Mouse (Mus musculus) CH12.LX (cell line): ENCODE data around the gene Arfgap3. TPM values are rescaled to one million over a fixed set of nuclear protein-coding genes. Genes with fewer than 3 reads are reported as not detected.

Experiments
- DNase-seq: peaks from one replicate; pipeline ENCODE4 v3.0.0-alpha.2; 2013; ENCODE audit errors: extremely low read depth
- H3K27ac ChIP-seq: 2 replicates; pipeline ENCODE4 v1.5.1; 2012; ENCODE audit warnings: low read depth, mild to moderate bottlenecking, control low read depth, moderate library complexity; ENCODE audit not compliant: insufficient read depth
- H3K27me3 ChIP-seq: replicated peaks from 2 replicates; pipeline ENCODE3; 2012; ENCODE audit warnings: inconsistent platforms
- H3K36me3 ChIP-seq, 2 experiments: replicated peaks in 1 of 2; 2 replicates each; pipeline versions ENCODE3 to v1.6.1; 2012; ENCODE audit warnings: inconsistent platforms in 1 of 2, low read length in 1 of 2, mild to moderate bottlenecking in 1 of 2, mixed read lengths in 1 of 2, moderate library complexity in 1 of 2; ENCODE audit not compliant: control insufficient read depth in 1 of 2, insufficient read depth in 1 of 2
- H3K4me1 ChIP-seq, 2 experiments: 2 replicates each; pipeline ENCODE4 v1.6.1; 2012; ENCODE audit warnings: inconsistent platforms in 1 of 2, moderate library complexity in 1 of 2; ENCODE audit not compliant: insufficient read depth in 2 of 2, control insufficient read depth in 1 of 2
- H3K4me2 ChIP-seq: 2 replicates; pipeline ENCODE4 v1.6.1; 2012; ENCODE audit warnings: low read depth, mild to moderate bottlenecking, control low read depth; ENCODE audit not compliant: poor library complexity, insufficient read depth, severe bottlenecking
- H3K4me3 ChIP-seq, 3 experiments: fragments of 150-350 bp in 1 of 3; sonication (generic) in 1 of 3; replicated peaks in 1 of 3; 2 replicates each; pipeline versions ENCODE3 to v1.5.1; 2011 to 2012; ENCODE audit warnings: low read depth in 2 of 3, low read length in 2 of 3, mild to moderate bottlenecking in 2 of 3, moderate library complexity in 2 of 3, control low read depth in 1 of 3, improper control_type of control experiment in 1 of 3, inconsistent platforms in 1 of 3, mixed read lengths in 1 of 3; ENCODE audit not compliant: poor library complexity in 1 of 3
- H3K79me2 ChIP-seq: replicated peaks from 2 replicates; pipeline ENCODE4 v1.6.1; 2012; ENCODE audit warnings: mild to moderate bottlenecking, moderate library complexity; ENCODE audit not compliant: control insufficient read depth, poor library complexity, insufficient read depth, severe bottlenecking; ENCODE audit errors: extremely low read depth
- H3K9ac ChIP-seq: 2 replicates; pipeline ENCODE4 v1.6.1; 2012; ENCODE audit warnings: low read depth, mild to moderate bottlenecking, control low read depth, moderate library complexity; ENCODE audit not compliant: insufficient read depth
- H3K9me3 ChIP-seq: replicated peaks from 2 replicates; pipeline ENCODE3; 2012; ENCODE audit warnings: low read length, inconsistent platforms, mixed read lengths
- BHLHE40 ChIP-seq: IDR thresholded peaks from 2 replicates; pipeline ENCODE4 v1.6.1; 2011; ENCODE audit warnings: mild to moderate bottlenecking, low read depth, low read length, improper control_type of control experiment
- E2F4 ChIP-seq: IDR thresholded peaks from 2 replicates; pipeline ENCODE4 v1.6.1; 2011; ENCODE audit warnings: low read depth, low read length, improper control_type of control experiment; ENCODE audit not compliant: insufficient replicate concordance
- ELF1 ChIP-seq: IDR thresholded peaks from 2 replicates; pipeline ENCODE4 v1.6.1; 2014; ENCODE audit warnings: low read depth, mild to moderate bottlenecking, inconsistent platforms, low read length, improper control_type of control experiment
- EP300 ChIP-seq: IDR thresholded peaks from 2 replicates; pipeline ENCODE4 v1.6.1; 2011; ENCODE audit warnings: low read length, improper control_type of control experiment
- ETS1 ChIP-seq: conservative IDR thresholded peaks from 2 replicates; pipeline ENCODE4 v1.6.1; 2012; ENCODE audit warnings: low read depth, mild to moderate bottlenecking, inconsistent platforms, low read length, improper control_type of control experiment, moderate library complexity
- HCFC1 ChIP-seq: IDR thresholded peaks from 2 replicates; pipeline ENCODE4 v1.6.1; 2012; ENCODE audit warnings: low read depth, mild to moderate bottlenecking, inconsistent platforms, low read length, improper control_type of control experiment
- IRF4 ChIP-seq: IDR thresholded peaks from 2 replicates; pipeline ENCODE4 v1.6.1; 2014; ENCODE audit warnings: low read depth, mild to moderate bottlenecking, inconsistent platforms, low read length, improper control_type of control experiment
- JUN ChIP-seq: IDR thresholded peaks from 2 replicates; pipeline ENCODE4 v1.6.1; 2011; ENCODE audit warnings: low read depth, mild to moderate bottlenecking, low read length, improper control_type of control experiment, moderate library complexity; ENCODE audit not compliant: insufficient read depth
- MAFK ChIP-seq: IDR thresholded peaks from 2 replicates; pipeline ENCODE4 v1.6.1; 2011; ENCODE audit warnings: low read length, improper control_type of control experiment; ENCODE audit not compliant: insufficient replicate concordance
- MAX ChIP-seq: IDR thresholded peaks from 2 replicates; pipeline ENCODE4 v1.6.1; 2011; ENCODE audit warnings: low read length, improper control_type of control experiment
- MEF2A ChIP-seq: IDR thresholded peaks from 2 replicates; pipeline ENCODE4 v1.6.1; 2014; ENCODE audit warnings: low read depth, mild to moderate bottlenecking, inconsistent platforms, low read length, improper control_type of control experiment, borderline replicate concordance
- NELFE ChIP-seq: IDR thresholded peaks from 2 replicates; pipeline ENCODE4 v1.6.1; 2011; ENCODE audit warnings: low read depth, low read length, improper control_type of control experiment
- POLR2A ChIP-seq: IDR thresholded peaks from 2 replicates; pipeline ENCODE4 v1.6.1; 2011; ENCODE audit warnings: low read depth, mild to moderate bottlenecking, improper control_type of control experiment, low read length
- POLR2AphosphoS2 ChIP-seq: IDR thresholded peaks from 2 replicates; pipeline ENCODE4 v1.6.1; 2011; ENCODE audit warnings: low read depth, low read length, improper control_type of control experiment
- RAD21 ChIP-seq: IDR thresholded peaks from 2 replicates; pipeline ENCODE4 v1.6.1; 2011; ENCODE audit warnings: low read depth, mild to moderate bottlenecking, low read length, improper control_type of control experiment, moderate library complexity
- RCOR1 ChIP-seq: conservative IDR thresholded peaks from 2 replicates; pipeline ENCODE4 v1.6.1; 2012; ENCODE audit warnings: low read depth, mild to moderate bottlenecking, inconsistent platforms, low read length, improper control_type of control experiment
- SIN3A ChIP-seq: IDR thresholded peaks from 2 replicates; pipeline ENCODE4 v1.6.1; 2012; ENCODE audit warnings: low read length, improper control_type of control experiment, inconsistent platforms
- SMC3 ChIP-seq: IDR thresholded peaks from 2 replicates; pipeline ENCODE4 v1.6.1; 2011; ENCODE audit warnings: low read depth, low read length, improper control_type of control experiment
- TBP ChIP-seq: conservative IDR thresholded peaks from 2 replicates; pipeline ENCODE4 v1.6.1; 2011; ENCODE audit warnings: low read depth, low read length, improper control_type of control experiment
- TCF12 ChIP-seq: IDR thresholded peaks from 2 replicates; pipeline ENCODE4 v1.6.1; 2014; ENCODE audit warnings: low read depth, mild to moderate bottlenecking, inconsistent platforms, low read length, improper control_type of control experiment
- UBTF ChIP-seq: IDR thresholded peaks from 2 replicates; pipeline ENCODE4 v1.6.1; 2012; ENCODE audit warnings: low read depth, mild to moderate bottlenecking, inconsistent platforms, low read length, improper control_type of control experiment, moderate library complexity
- USF1 ChIP-seq: IDR thresholded peaks from 2 replicates; pipeline ENCODE4 v1.6.1; 2014; ENCODE audit warnings: low read depth, mild to moderate bottlenecking, inconsistent platforms, low read length, improper control_type of control experiment
- ZKSCAN1 ChIP-seq: IDR thresholded peaks from 2 replicates; pipeline ENCODE4 v1.6.1; 2012; ENCODE audit warnings: low read depth, inconsistent platforms, low read length, improper control_type of control experiment, borderline replicate concordance
- ZMIZ1 ChIP-seq: IDR thresholded peaks from 2 replicates; pipeline ENCODE4 v1.6.1; 2012; ENCODE audit warnings: low read depth, mild to moderate bottlenecking, inconsistent platforms, low read length, improper control_type of control experiment
- ZNF384 ChIP-seq: IDR thresholded peaks from 2 replicates; pipeline ENCODE4 v1.6.1; 2012; ENCODE audit warnings: low read depth, low read length, improper control_type of control experiment, inconsistent platforms
- dilution Hi-C: fragments of 300-500 bp; cut with MboI; formaldehyde crosslinking; loops from 2 replicates; pipeline ENCODE4 v1.14.3; 2020; ENCODE audit warnings: low sequenced_read_pairs; ENCODE audit not compliant: extremely low pct_unique_long_range_greater_than_20kb, extremely low pct_ligation_motif_present
- in situ Hi-C: fragments of 300-500 bp; cut with MboI; formaldehyde crosslinking; loops from 3 replicates; pipeline ENCODE4 v1.14.3; 2019; ENCODE audit warnings: low sequenced_read_pairs, low pct_ligation_motif_present, low pct_unique_long_range_greater_than_20kb, mixed read lengths
- polyA plus RNA-seq: library from polyadenylated mRNA; unstranded; fragments of >175 nt; gene quantifications from 2 replicates; pipeline ENCODE4 v1.2.1, GENCODE M21; 2012; ENCODE audit warnings: low read depth; ENCODE audit not compliant: insufficient read length
- total RNA-seq, 2 experiments: library from RNA; depleted of rRNA; stranded (reverse); fragments of 300-350 nt in 1 of 2; fragments of >200 nt in 1 of 2; gene quantifications; 2 replicates each; pipeline ENCODE4 v1.2.3; 2012 to 2014

The Arfgap3 gene
- total and polyA plus RNA-seq, 3 experiments = 11.0 to 21.7 (median 20.3) TPM

- Histone ChIP-seq H3K79me2 (peaks cover 4% of the 10 kb centered on the region; the same call in 1 of the 2 replicates), H3K4me1 (peaks cover 7 to 45% of the 10 kb centered on the region in 2 experiments), H3K9ac (peak within 1 kb of the TSS; percentile 83), H3K4me2 (peak within 1 kb of the TSS; percentile 92), H3K27ac (0 out of 2 replicates have a peak within 1 kb of the TSS, but pooled peaks have one; percentile 9), H3K36me3 (peaks cover 0 to 3% of the 10 kb centered on the region in 2 experiments), H3K27me3 (no peaks in the 10 kb centered on the region), H3K9me3 (peaks cover 11% of the 10 kb centered on the region), H3K4me3 (peak within 1 kb of the TSS; percentile 89 to 97 (median 93))
- dilution Hi-C loops (no loop called here), in situ Hi-C loops (loop anchor here (5.0 kb wide), 1 partner anchor 46 kb away; no protein-coding TSS in a partner anchor)
- peak; percentile 55 for DNase-seq
- peak; percentile 21; the same call in 1 of the 2 replicates for TF ChIP-seq MEF2A
- TF ChIP-seq POLR2A = peak; percentile 96
- TF ChIP-seq E2F4 = no peak
- peak; percentile 49 for TF ChIP-seq HCFC1
- peak; percentile 65; the same call in 1 of the 2 replicates for TF ChIP-seq TBP
- no peak for TF ChIP-seq USF1
- TF ChIP-seq UBTF = 0 out of 2 replicates have a peak, but pooled peaks have one; percentile 55
- peak; percentile 86 for TF ChIP-seq TCF12
- TF ChIP-seq ZNF384 = no peak
- peak; percentile 95 for TF ChIP-seq NELFE
- no peak for TF ChIP-seq BHLHE40
- no peak for TF ChIP-seq ZKSCAN1
- TF ChIP-seq POLR2AphosphoS2 = peak; percentile 79; the same call in 1 of the 2 replicates
- no peak for TF ChIP-seq SMC3
- TF ChIP-seq SIN3A = peak; percentile 55; the same call in 1 of the 2 replicates
- TF ChIP-seq ZMIZ1 = peak; percentile 95
Observed at GRCm38 (mm10) chr15:83251176-83252004, 98.7 kb downstream of the Arfgap3 start, which contains the start of gene A4galt. Gene A4galt, minus strand, starts transcription at chr15:83251774.

DNA sequence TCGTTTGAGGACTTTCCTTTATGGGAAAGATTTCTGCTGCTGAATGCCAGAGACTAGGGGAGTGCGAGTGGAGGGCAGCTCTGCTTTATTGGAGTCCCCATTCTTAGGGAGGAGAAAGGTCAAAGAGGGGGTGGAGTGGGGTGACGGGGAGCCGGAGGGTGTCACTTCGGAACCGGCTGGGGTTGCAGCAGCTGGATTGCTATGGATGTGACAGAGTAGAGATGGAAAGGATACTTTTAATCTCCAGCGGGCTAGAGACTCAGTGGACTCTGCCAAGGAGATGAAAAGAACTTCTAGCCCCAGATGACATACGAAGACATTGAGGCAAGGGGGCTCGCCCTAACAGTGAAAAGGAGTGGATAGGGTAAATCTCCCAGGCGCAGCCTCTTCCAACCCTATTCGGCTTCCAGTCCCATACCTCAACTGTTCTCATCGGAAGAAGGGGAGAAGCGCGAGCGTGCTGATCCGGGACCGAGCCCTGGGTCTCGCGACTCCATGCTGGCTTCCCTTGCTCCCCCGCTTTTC lies 99.3 kb downstream of the Arfgap3 start:
- no peak for TF ChIP-seq ELF1
- TF ChIP-seq TCF12 = no peak
- no peak for TF ChIP-seq ETS1
- TF ChIP-seq IRF4 = 0 out of 2 replicates have a peak, but pooled peaks have one; percentile 16
- no peak for TF ChIP-seq MAFK
- no peak for TF ChIP-seq ZNF384
- TF ChIP-seq MAX = no peak
- TF ChIP-seq RCOR1 = no peak
- TF ChIP-seq JUN = no peak
- TF ChIP-seq RAD21 = no peak
- TF ChIP-seq UBTF = peak; percentile 7; the same call in 1 of the 2 replicates
- TF ChIP-seq SMC3 = no peak
- no peak for TF ChIP-seq EP300
- TF ChIP-seq ZKSCAN1 = no peak
- no peak for TF ChIP-seq ZMIZ1
- Histone ChIP-seq H3K27ac (0 out of 2 replicates have a peak overlapping the region, but pooled peaks have one; percentile 9), H3K4me1 (peaks cover 6 to 41% of the 10 kb centered on the region in 2 experiments), H3K4me3 (peak overlapping the region; percentile 89 to 97 (median 93)), H3K79me2 (peaks cover 8% of the 10 kb centered on the region; the same call in 1 of the 2 replicates), H3K9me3 (peaks cover 11% of the 10 kb centered on the region), H3K27me3 (no peaks in the 10 kb centered on the region), H3K4me2 (peak overlapping the region; percentile 92), H3K36me3 (peaks cover 0 to 4% of the 10 kb centered on the region in 2 experiments), H3K9ac (peak overlapping the region; percentile 83)
- no peak for DNase-seq
- in situ Hi-C loops (loop anchor here (5.0 kb wide), 1 partner anchor 47 kb away; no protein-coding TSS in a partner anchor), dilution Hi-C loops (no loop called here)
